Mouse (Mus musculus) G1E-ER4 (cell line): ENCODE results near the gene Crybg2. TPM values are rescaled to one million over a fixed set of nuclear protein-coding genes. Genes with fewer than 3 reads are reported as not detected.

ENCODE experiments used
- GATA1 ChIP-seq: IDR thresholded peaks from one replicate; pipeline ENCODE4 v1.8.0; 2012; ENCODE audit warnings: low read length, inconsistent platforms
- polyA plus RNA-seq: library from polyadenylated mRNA; stranded (reverse); fragments of >175 nt; gene quantifications from 2 replicates; pipeline ENCODE4 v1.2.3, GENCODE M21; 2012

Crybg2 gene
- polyA plus RNA-seq, 1 experiment = 0.13 TPM

DNA sequence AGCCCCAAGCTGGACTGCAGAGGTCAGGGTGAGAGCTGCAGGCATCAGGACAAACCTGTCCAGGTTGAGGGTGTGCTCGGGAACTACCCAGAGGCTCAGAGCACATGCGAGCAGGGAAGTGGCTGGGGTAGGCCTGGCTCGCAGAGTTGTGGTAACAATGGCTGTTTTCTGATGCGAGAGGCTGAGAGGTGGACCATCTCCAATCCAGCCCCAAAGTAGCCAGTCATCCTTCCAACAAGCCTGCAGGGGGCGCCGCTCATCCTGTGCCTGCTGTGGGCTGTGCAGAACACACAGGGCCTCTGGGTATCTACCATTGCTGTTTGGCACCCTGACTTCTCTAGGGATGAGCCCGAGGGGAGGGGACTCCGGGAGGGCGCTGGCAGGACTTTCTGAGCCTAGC is 59.0 kb downstream of the Crybg2 start:
- TF ChIP-seq GATA1 = no peak

DNA sequence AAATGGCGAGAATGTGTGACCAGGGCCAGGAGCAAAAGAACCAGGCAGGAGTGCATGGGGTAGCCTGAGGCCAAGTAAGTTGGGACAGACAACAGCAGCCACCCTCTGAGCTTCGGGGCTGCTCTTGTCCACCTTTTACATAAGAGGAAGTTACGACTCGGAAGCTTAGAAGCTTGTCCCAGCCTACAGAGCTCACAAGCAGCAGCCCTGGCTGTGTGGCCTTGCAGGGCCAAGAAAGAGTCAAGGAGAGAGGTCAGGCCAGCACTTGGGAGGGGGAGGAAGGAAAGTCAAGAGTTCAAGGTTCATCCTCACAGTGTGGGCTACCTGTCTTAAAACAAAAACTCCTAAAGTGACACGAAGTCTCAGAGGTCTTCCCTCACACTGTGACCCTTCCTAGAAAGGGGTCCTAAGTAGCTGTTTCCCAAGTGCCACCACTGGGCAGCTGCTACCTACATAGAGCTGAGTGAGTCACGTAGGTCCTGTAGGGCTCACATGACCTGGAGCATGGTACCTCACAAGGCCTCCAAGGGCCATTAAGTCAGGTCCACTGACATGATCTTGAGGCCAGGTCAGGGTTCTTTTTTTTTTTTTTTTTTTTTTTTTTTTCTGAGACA is 59.7 kb downstream of the Crybg2 start:
- TF ChIP-seq GATA1 = no peak

DNA sequence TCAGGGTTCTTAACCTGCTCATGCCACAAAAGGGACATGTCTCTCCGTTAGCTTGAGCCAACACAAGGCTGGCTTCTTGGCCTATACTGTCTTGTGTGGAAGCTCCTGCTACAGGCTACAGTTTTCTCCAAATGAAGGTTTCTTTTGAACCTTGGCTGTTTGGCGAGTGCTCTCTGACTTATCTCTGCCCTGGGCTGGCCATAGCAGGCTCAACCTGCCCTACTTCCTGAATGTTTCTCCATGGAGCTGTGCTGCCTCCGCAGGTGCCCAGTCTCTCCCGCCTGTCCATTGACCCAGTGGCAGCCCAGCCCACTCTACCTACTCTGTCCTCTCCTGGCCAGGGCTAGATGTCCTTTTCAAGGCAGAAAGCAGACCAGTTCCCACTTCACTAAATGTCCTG is 60.3 kb downstream of the Crybg2 start:
- no peak for TF ChIP-seq GATA1

DNA sequence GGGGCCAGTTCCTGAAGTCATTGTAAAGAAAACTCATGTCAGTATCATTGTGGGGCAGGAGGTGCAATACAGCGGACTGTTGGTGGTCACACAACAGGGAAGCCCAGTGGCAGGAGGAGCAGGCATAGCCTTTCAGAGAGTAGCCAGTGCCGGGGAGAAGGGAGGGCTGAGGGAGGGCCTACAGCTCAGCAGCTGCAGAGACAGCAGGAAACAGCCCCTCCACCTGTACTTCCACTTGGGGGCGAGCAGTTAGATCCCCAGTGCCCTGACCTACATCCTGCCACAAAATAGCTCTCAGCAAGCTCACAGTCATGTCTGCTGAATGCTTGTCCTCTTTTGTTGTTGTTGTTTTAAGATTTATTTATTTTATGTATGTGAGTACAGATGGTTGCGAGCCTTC is 61.0 kb downstream of the Crybg2 start:
- no peak for TF ChIP-seq GATA1

DNA sequence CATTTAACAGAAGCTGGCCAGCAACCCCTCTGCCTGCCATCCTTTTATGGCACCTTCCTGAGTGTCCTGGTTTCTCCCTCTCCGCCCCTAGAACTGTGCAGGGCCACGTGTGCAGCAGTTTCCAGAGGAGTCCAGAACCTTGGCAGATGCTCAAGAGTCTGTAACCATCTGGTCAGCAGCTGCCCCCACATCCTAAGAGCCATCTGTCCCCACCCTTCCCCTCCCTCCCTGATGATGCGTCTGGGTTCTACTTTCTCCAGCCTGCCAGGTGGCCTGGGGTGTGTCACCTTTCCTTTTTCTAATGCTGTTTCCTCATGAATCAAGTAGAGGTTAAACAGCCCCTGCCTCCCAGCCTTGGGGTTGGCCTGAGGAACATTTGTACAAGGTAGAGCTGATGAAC is 61.7 kb downstream of the Crybg2 start:
- TF ChIP-seq GATA1 = no peak

DNA sequence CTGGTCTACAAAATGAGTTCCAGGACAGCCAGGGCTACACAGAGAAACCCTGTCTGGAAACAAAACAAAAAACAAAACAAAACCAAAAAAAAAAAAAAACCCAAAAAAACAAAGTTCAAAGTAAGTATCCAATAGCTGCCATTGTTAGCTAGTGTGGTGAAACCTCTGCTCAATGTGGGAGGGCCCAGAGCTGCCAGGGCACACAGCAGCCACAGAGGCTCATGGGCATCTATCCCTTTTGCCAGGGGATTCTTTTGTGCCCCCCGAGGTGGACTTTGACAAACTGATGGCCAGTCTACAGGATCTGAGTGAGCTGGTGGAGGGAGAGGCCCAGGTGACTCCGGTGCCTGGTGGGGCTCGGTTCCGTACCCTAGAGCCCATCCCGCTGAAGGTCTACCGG is 62.5 kb downstream of the Crybg2 start:
- TF ChIP-seq GATA1 = no peak

DNA sequence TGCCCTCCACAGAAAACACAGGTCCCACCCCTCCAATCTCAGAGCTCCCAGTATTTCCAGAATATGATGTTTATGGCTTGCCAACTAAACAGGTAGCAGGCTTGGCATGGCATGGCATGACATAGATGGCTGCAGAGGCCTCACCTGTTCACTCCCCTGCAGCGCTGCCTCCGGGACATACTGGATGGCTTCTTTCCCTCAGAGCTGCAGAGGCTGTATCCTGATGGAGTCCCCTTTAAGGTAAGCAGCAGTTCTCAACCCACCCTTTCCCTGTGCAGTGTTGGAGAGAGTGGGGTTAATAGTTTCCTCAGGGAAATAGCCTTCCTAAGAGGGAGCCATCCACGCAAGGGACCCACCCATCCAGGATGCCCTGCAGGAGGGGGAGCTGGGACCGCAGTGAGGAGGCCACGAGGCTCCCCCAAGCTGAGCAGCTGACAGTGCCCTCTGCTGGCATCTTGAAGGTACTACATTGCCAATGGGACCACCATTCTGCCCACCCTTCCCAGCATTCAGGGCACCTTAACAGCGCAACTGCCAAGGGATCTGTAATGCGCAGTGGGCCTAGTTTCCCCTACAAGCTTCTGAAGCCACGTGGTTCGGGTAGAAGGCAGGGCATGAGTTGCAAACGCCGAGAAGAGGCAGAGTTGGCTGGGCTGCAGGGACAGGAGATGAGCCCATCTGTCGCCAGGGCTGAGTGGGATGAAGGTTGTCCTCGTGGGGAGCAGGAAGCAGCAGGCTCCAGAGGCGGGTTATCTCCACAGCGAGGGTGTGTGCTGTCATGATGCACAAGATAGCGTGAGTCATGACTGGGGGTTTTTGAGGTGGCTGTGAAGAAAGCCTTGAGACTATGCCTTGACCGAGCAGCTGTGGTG is 63.3 kb downstream of the Crybg2 start:
- TF ChIP-seq GATA1 = peak; percentile 83

DNA sequence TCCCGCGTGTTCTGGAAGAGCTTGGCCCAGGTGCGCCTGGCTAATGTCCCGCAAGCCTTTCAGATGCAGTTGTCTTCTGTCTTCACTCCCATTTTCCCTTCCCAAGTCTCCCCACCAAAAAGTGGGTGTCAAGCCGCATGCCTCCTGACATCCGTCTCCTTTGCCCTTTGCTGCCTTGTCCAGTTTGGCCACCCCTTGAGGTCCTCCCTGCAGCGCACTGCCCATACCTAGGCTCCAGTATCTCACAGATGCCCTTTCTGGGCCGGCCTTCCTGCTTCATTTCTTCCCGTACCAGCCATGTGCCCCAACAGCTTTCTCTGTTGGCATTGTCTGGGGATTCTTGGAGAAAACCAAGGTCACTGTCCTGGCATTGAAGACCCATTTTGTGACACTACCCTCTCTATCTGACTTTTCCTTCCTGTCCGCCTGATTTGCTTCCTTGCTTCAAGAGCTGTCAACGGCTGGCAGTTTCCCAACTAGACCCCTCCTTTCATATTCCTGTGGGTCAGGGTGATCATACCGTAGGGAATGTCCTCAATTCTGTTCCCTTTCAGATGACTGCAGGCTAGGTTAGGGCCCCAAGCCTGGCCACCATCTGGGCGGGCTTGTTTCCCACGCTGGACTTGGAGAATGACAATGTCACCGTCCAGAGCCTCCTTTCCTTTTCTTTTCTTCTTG is 64.9 kb downstream of the Crybg2 start:
- TF ChIP-seq GATA1 = no peak

DNA sequence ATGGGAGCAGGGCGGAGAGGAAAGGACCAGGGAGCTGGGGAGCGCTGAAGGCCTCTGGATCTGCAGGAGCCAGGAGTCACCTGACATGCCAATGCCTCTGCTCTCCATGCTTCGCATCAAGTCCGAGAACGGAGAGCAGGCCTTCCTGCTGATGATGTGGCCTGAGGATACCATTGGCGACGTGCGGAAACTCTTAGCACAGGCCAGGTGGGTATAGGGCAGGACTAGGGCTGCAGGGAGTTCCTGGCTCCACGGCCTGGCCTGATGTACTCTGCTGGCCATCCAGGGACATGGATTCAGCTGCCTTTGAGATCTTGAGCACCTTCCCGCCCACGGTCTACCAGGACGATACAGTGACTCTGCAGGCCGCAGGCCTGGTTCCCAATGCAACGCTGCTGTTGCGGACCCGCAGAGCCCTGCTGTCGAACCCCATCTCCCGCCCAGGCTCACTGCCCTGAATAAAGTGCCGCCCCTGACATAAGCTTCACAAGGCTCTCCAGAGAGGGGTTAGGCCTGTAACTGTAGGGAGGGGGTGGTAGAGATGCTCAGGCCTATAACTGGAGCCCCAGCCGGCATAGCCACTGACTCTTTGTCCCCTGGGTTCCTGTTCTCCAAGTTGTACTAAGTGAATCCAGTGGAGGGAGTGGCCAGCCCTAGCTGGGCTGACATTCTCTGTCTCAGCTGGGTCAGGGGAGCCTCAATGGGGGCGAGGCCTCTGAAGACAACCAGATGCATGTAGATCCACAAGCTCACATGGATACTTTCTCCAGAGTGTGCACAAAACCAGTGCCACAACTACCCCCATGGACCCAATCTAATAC is 65.9 kb downstream of the Crybg2 start:
- TF ChIP-seq GATA1 = no peak

DNA sequence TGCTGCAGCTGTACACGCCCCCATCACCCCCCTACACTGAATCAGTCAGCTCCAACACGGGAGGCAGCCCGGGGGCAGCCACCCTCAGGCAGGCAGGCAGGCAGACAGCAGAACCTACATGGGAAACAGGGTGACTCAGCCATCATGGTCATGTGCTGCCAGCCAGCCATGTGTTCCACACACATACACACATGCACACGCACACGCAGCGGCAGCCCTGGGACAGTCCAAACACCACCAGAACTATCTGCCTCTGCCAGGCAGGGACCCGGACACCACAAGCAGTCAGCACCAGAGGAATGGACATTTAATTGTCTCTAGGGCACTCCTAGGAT is 66.5 kb downstream of the Crybg2 start:
- no peak for TF ChIP-seq GATA1

DNA sequence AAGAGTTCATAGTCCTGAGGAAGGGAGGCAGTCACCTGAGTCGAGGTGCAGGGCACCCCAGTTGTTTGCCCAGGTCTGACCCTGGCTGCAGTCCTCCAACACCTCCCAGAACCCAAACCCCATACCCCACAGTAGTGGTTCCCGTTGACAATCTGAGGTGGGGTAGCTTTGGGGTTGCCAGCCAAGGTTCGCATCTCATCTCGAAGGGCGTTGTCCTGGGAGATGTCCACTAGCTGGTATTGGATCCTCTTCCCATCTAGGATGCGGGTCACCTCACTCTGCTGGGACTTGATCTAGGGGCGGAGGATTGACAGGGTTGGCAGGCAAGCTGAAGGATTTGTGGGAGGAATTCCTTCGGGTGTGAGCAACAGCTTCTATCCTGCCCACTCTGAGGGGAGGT is 67.2 kb downstream of the Crybg2 start:
- TF ChIP-seq GATA1 = no peak

DNA sequence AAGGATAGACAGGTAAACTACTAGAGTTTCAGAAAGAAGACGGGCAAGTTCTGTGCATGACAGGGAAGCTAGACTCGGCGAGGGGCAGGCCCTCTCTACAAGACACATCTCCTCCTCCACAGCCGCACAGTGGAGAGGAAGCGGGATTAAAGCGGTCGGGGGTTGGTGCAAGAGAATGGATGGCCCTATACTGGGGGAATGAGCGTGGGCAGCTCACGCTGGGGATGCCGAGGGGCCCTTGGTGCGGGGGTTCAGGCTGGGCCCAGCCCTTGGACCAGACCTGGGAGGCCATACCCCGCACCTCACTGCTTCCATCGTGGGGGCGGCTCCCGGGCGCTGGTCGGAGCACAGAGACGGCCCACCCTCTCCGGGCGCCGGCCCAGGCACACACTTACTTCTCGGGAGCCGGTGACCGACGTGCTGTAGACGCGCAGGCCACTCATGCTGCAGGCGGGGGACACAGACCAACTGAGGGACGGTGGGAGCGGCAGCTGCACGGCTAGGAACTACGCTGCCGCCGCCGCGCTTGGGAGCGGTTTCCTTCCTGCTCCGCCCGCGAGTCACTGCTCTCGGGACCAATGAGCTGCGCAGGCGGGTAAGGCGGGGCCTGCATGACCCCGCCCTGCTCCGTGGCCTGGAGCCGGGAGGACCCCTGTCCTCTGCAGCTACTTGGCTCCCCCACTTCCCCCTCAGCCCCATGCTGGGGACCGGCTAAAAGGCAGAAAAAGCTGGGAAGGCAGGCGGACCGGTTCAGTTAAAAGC is 67.8 kb downstream of the Crybg2 start, which contains the start of gene Sh3bgrl3:
Gene Sh3bgrl3 (minus strand): TSS at position 569 of the 762 bp plus-strand sequence.
- no peak for TF ChIP-seq GATA1

DNA sequence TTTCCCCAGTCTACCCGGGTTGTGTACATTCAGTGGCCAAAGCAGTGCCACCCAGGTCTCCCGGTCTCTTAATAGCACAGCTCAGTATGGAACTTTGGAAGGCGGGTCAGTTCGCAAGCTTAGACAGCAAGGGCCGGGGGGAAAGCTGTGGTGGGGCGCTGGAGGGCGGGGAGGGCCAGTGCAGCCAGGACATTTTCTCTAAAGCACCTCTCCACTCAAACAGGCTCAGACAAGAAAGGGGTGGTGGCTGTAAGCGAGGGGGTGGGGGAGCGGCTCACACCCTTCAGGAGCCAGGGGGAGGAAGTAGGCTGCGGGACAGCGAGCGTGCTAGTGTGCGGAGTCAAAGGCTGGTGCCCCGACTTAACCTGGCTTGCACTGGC is 68.4 kb downstream of the Crybg2 start:
- TF ChIP-seq GATA1 = no peak

DNA sequence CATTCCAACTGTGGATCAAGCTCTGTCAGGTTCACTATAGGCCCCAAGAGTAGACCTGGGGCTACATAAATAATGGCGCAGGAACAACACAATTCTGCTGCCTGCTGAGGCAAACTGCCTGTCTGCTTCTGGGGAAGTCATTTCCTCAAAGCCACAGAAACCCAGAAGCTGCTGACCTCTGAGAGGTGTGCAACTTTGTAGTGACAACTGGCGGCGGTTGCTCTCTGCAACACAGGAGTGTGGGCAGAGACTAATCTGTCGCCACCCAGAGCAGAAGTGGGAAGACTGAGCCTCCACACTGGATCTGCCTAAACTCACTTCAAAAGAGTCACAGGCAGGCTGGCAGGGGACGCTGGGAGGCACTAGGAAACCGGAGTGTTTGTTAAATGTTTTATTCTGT is 68.9 kb downstream of the Crybg2 start:
- TF ChIP-seq GATA1 = no peak

DNA sequence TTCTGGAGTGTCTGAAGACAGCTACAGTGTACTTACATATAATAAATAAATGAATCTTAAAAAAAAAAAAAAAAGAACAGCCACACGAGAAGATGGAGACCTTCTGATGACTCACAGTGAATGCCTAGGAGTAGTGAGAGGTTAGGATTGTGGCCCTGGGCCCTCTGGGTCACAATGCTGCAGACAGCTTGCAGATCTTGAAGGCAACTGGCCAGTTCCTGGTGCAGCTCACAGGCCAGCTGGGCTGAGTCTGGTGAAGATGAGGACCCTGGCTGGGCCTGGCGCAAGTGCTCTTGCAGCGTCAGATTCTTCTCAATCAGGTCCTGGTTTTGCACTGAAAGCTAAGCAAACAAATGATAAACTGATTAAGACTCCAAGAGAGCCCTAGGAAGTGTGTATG is 71.5 kb downstream of the Crybg2 start:
- TF ChIP-seq GATA1 = no peak

DNA sequence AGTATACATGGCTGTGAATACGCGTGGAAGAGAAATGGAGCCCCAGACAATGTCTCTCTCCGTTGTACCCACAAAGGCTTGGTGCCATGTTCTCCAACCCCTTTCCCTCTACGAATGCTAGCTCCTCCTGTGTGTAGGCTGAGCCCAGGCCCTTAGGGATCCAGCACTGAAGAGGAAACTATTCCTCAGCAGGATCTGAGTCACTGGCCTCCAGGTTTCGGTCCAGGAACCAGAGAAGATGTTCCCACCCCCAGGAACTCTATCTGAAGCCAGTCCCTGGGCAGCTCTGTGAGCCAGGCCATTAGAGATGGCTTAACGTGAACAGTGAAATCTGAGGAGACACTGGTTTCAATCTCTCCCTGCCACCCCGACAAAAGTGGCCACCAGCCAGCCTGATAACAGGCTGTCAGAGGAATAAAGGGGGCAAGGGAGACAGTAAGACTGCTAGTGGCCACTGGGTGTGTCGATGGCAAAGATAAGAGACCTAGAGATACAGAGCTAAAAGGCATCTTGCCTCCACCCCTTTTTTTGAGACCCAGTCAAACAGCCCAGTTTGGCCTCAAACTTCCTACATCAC is 72.0 kb downstream of the Crybg2 start:
- no peak for TF ChIP-seq GATA1
